Mouse (Mus musculus): ENCODE results near the gene Commd1.

DNA sequence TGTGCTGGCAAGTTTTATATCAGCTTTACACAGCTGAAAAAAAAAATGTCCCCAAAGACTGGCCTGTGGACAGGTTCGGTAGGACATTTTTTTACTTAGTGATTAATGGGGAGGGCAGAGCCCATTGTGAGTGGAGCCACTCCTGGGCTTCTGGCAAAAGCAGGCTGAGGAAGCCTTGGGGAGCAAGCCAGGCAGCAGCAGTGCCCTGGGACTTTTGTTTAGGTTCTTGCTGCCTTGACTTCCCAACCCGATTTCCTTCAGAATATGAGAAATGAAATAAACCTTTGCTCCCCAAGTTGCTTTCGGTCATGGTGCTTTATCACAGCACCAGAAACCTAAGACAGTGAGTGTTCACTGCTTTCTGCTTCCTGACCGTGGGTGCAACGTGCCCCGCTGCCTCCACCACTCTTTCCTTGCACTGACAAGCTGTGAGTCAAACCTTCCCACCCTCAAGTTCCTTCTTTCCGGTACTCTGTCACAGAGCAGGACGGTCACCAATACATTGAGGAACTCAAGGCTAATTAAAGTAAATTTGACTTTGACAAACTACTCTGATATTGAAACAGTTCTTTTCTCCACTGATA lies 53.5 kb downstream of the Commd1 start:
- TF ChIP-seq CTCF (IDR thresholded peaks at IDR 0.05) (no peak), EP300 (IDR thresholded peaks at IDR 0.05) (no peak)

All from lung, postnatal 0 days (tissue).